Mouse (Mus musculus) embryonic fibroblast, embryonic 13.5 days (primary cell): ENCODE data around the gene Hist1h4f. TPM values are rescaled to one million over a fixed set of nuclear protein-coding genes. Genes with fewer than 3 reads are reported as not detected.
"Not testable (repeated sequence)": the region's sequence is repeated elsewhere in the genome, so short reads cannot be mapped to it uniquely, and the experiment has no call there.

ENCODE experiments used
- H3K27ac ChIP-seq: 2 replicates; pipeline ENCODE4 v1.5.1; 2012; ENCODE audit warnings: low read length, control low read depth, inconsistent platforms; ENCODE audit not compliant: insufficient read depth
- H3K4me1 ChIP-seq: 2 replicates; pipeline ENCODE4 v1.6.1; 2011; ENCODE audit warnings: low read length; ENCODE audit not compliant: control insufficient read depth, insufficient read depth
- H3K4me3 ChIP-seq: 2 replicates; pipeline ENCODE4 v1.5.1; 2011; ENCODE audit warnings: mild to moderate bottlenecking, control low read depth, low read length; ENCODE audit not compliant: insufficient read depth
- CTCF ChIP-seq: IDR thresholded peaks from 2 replicates; pipeline ENCODE4 v1.5.1; 2011; ENCODE audit warnings: mild to moderate bottlenecking, control low read depth, low read length, moderate library complexity, borderline replicate concordance; ENCODE audit not compliant: insufficient read depth
- POLR2A ChIP-seq: IDR thresholded peaks from 2 replicates; pipeline ENCODE4 v1.6.1; 2011; ENCODE audit warnings: low read depth, mild to moderate bottlenecking, control low read depth, low read length, moderate library complexity
- polyA plus RNA-seq: library from polyadenylated mRNA; stranded (reverse); fragments of >200 nt; gene quantifications from 2 replicates; pipeline ENCODE4 v1.2.4, GENCODE M21; 2011; ENCODE audit warnings: low read depth; ENCODE audit not compliant: missing spikeins, insufficient read length

The Hist1h4f gene
- 9.6 and 18.1 TPM in 2 replicates for polyA plus RNA-seq

DNA sequence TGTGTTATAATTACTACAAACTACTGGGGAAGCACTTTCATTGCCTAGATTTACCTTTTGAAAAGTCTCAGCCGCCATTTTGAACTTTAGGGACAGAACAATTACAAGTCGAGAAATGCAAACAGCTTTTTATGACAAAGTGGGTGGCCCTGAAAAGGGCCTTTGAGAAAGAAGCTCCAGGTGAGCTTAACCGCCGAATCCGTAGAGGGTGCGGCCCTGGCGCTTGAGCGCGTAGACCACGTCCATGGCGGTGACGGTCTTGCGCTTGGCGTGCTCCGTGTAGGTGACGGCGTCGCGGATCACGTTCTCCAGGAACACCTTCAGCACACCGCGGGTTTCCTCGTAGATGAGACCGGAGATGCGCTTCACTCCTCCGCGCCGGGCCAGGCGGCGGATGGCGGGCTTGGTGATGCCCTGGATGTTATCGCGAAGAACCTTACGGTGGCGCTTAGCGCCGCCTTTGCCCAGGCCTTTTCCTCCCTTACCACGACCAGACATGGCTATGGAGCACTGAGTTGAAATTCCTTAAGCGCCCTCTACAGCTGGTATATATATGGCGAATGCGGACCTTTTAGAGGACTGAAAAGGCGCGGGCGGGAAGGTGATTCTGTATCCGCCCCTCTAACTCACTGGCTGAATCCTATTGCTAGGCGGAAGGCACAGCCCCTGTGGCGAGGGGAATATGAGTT lies at the start of gene Hist1h4f:
Hist1h4f (minus strand) TSS at position 503 of the 689 bp plus-strand sequence.
- peak within 1 kb of the TSS; percentile 44 for H3K4me3 ChIP-seq

DNA sequence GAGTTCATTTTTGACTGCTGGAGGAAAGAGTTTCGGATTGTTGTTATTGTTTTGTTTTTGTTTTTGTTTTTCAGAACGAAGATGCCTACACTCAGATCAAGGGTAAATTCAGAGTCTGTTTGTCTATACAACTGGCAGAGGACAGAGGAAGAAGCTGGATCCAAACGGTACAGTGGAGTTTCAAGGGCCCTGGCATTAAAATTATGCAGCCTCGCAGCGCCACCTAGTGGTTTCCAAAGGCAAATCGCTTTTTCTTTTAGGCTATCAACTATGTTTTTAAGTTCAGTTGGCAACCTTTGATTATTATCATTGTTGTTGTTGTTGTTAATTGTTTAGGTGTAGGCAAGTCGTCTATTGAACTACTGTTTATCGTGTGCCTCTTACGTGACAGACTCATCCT lies 46.5 kb upstream of the Hist1h4f start:
- TF ChIP-seq POLR2A (no peak), CTCF (0 out of 2 replicates have a peak, but pooled peaks have one; percentile 14)
- H3K4me1 ChIP-seq: no peaks in the 10 kb centered on the region
- H3K27ac ChIP-seq: no peak overlapping the region
- H3K4me3 ChIP-seq: no peak overlapping the region

More for the DNA sequence above, at the start of gene Hist1h4f:
- peak within 1 kb of the TSS; percentile 89 for H3K27ac ChIP-seq
- not testable (repeated sequence) for H3K4me1 ChIP-seq
- peak; percentile 98 for TF ChIP-seq POLR2A

DNA sequence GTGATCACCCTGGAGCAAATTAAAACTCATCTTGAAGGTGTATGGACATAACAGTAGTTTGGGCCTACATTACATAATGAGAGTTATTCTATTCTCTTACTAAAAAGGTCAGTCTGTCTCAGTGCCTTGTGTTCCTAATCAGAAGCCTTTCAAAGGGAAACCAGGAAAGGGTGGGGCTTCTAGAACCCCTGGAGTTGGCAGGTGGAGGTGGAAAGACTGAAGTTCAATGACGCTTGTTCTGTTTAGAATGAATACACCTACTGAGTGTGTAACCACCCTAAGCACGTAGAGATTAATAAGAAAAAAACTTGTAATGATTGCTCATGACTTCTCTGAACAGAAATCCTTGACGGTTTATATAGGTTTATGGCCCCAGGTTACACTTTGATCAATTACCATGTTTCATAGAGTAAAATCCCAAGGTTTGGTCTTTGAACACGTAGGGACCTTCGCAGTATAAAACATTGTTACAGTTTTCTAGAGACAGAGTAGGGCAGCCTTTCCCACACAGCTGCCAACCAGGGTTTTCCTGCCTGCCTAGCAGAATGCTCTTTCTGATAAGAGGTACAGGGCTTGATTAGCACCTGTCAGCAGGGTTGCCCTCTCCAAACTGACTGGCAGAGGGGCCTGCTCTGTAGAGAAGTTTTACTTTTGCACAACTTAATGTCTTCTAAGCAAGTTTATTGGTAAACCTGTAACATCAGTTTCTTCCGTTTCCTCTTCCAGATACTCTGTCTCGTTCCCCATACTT lies 44.3 kb upstream of the Hist1h4f start:
- TF ChIP-seq POLR2A (no peak), CTCF (no peak)
- no peak overlapping the region for H3K4me3 ChIP-seq
- no peaks in the 10 kb centered on the region for H3K4me1 ChIP-seq
- no peak overlapping the region for H3K27ac ChIP-seq

DNA sequence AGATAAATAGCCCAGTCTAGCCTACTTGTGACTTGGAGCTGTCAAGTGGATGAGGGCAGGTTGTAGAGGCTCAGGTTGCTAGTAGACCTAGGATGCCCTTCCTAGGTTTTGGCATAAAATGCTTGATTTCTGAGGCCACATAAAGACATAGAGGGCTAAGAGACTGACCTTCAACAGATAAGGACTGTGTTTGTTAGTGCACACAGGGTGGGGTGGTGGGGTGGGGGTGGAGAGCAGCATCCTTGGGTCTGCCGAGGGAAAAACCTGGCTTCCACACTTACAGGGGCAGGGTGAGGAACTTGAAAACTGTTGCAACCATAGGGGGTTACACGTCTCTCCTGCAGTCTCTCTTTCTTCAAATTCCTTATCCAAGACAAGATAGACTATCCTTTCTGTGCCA lies 43.7 kb upstream of the Hist1h4f start:
- TF ChIP-seq POLR2A: no peak
- no peak for TF ChIP-seq CTCF
- H3K4me3 ChIP-seq: no peak overlapping the region
- no peak overlapping the region for H3K27ac ChIP-seq
- no peaks in the 10 kb centered on the region for H3K4me1 ChIP-seq

DNA sequence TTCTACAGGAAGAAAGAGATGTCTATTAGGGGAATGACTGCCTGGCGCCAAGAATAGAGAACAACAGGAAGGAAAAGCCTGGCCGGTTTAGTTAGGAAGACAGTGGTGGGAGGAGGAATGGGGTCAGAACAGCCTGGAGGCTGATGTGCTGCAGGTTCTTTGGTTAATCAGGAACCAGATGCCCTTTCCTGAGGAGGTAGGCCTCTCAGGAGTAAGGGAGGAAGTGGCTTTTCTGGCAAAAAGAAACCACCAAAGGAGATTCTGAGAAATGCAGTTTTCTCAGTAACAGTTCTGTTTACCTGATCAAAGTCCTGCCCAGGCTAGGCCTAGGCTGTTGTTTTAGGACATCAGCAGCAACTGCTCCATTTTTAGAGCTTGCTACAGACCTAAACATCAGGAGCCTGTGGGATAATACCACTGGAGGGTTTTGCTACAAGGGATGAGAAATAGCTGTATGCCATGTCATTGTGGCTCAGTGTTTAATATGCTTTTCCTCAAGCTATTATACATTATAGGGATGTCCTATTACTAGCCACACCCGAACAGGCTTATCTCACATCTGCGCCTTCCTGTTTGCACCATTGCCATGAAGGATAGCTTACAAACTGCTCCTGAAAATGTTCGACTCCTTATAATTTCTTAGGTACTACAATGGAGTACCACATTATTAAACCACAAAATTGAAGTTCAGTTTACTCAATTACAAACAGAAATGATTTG lies 41.8 kb upstream of the Hist1h4f start:
- Histone ChIP-seq H3K27ac (no peak overlapping the region), H3K4me1 (no peaks in the 10 kb centered on the region), H3K4me3 (no peak overlapping the region)
- TF ChIP-seq CTCF (no peak), POLR2A (no peak)

DNA sequence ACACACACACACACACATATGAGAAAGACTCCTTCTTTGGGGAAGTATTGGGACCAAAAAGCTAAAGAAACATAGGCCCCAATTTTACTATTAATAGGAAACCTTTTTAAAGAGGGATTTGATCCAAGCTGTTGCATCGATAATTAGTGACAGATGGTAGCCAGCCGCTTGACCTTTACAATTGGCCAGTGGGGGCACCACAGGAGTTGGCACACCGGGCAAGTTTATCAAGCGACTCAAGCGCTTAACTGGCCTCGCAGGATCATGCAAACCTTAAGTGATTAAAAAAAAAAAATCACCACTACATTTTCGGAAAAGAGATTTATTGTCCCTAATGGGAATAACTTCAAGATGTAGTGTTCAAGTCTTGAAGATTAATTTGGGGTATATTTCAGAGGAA lies 41.2 kb upstream of the Hist1h4f start:
- Histone ChIP-seq H3K4me1 (no peaks in the 10 kb centered on the region), H3K27ac (no peak overlapping the region), H3K4me3 (no peak overlapping the region)
- TF ChIP-seq CTCF: no peak
- TF ChIP-seq POLR2A: no peak

DNA sequence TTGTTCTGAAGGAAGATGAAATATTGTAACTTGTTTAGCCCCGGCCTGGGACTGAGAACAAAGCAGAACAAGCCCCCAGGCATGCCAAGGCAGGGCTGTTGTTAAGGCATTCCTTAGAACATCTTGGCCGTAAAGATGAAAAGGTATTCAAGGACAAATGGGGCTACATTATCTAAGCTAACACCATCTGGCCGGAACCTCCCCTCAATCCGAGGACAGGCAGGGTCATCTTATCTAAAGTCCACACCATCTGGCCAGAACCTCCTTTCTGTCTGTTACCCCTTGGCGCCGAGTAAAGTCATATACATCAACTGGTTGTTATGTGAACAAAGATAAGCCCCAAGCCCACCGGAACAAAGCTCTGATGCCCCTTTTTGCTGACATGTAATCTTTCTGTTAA lies 40.4 kb upstream of the Hist1h4f start:
- not testable (repeated sequence) for H3K4me3 ChIP-seq, H3K27ac ChIP-seq, H3K4me1 ChIP-seq

DNA sequence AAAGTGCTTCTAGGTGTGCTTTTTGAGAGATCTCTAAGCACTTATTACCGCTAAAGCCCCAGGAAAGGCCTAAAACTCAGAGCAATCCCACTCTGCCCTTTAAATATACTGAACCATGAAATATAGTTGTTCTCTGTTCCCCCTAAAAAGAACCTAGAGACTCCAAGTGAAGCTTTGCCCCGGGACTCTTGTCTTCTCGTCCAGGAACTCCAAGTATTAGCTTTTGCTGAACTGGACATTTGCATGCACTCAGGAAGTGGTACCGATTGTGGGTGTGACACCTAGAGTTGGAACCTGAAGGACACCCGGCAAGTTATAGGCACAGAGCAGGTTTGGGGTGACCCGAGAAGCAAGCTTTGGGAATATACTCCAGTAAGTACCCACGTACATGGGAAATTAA lies 39.8 kb upstream of the Hist1h4f start:
- H3K4me1 ChIP-seq: no peaks in the 10 kb centered on the region; the same call in 1 of the 2 replicates
- H3K4me3 ChIP-seq: no peak overlapping the region
- no peak overlapping the region for H3K27ac ChIP-seq
- TF ChIP-seq CTCF (no peak), POLR2A (no peak)

DNA sequence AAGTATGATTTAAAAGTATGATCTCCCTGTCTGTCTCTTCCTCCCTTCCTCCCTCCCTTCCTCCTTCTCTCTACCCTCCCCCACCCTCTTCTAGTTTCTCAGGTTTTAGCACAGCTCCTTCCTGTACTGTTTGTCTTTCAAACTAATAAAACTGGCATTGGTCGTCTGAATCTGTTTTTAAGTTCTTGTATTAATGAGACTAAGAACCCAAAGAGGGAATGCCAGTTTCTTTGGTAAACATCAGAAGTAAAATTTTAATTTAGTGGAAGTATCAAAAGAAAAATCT lies 35.4 kb upstream of the Hist1h4f start:
- Histone ChIP-seq H3K4me1 (peaks cover 3% of the 10 kb centered on the region), H3K27ac (peak overlapping the region; percentile 94), H3K4me3 (peak overlapping the region; percentile 29)
- no peak for TF ChIP-seq CTCF
- TF ChIP-seq POLR2A: no peak
